Comparison of ENCODE assay signal across 8 mouse cellular contexts in the genomic region with DNA sequence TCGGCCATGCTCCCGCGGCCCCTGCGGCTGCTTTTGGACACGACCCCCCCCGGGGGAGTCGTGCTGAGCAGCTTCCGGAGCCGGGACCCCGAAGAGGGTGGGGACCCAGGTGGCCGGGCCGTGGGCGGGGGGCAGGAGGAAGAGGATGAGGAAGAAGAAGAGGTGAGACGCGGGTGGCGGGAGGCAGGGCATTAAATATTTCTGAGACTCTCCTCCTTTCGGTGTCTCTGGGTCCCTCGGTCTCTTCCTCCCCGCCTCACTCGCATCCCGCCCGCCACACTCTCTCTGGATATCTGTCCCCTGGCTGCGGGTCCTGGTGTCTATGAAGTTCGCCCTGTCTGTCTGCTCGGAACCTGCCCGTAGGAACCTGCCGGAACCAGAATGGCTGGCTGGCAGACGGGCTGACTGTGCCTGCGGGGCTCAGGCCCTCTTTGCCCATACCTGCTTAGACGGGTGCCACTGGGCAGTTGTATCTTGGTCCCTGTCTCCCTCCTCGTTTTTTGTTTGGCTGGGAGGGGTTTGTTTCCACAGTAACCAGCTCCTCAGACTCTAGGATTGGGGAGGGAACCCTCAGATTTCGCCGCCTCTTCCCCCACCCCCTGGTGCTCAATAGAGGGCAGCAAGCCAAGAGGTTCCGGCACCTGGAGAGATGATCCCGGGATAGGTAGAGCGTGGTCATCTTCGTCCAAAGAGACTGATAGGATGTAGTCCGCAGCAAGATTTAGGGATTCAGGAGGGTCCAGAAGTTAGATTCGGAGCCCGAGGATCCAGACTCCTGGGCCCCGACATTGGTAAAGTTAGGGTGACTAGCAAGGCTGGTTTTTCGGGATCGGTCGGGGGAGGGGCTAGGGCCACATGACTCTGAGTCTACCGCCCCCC. TPM values are rescaled to one million over a fixed set of nuclear protein-coding genes. Genes with fewer than 3 reads are reported as not detected.
DNase-seq lines count a peak whose midpoint lies in the region; ATAC-seq and TF ChIP-seq lines count a peak whose summit lies in the region.

No protein-coding gene starts in this region.

- H3K9ac ChIP-seq in forebrain, embryonic 16.5 days (replicated peaks; ENCODE audit: low read depth, low read length) = peak overlapping the region; percentile 84
- peak overlapping the region; percentile 86 for H3K9ac ChIP-seq in hindbrain, postnatal 0 days (replicated peaks; ENCODE audit: low read length)
- peak overlapping the region; percentile 87 for H3K9ac ChIP-seq in stomach, embryonic 14.5 days (replicated peaks; ENCODE audit: low read depth, low read length)

- 0 out of 2 replicates have a peak, but pooled peaks cover 8% of the 10 kb centered on the region for H3K36me3 ChIP-seq in forebrain, embryonic 16.5 days (ENCODE audit: control insufficient read depth, insufficient read depth)
- H3K36me3 ChIP-seq in hindbrain, postnatal 0 days (ENCODE audit: insufficient read depth, low read length) = peaks cover 16% of the 10 kb centered on the region
- peaks cover 53% of the 10 kb centered on the region for H3K36me3 ChIP-seq in limb, embryonic 10.5 days
- H3K36me3 ChIP-seq in midbrain, embryonic 10.5 days = peaks cover 51% of the 10 kb centered on the region
- peaks cover 7% of the 10 kb centered on the region for H3K36me3 ChIP-seq in stomach, embryonic 14.5 days (ENCODE audit: control insufficient read depth, insufficient read depth, low read length)

- H3K27me3 ChIP-seq in forebrain, embryonic 16.5 days (replicated peaks; ENCODE audit: control insufficient read depth, insufficient read depth, low read length) = no peaks in the 10 kb centered on the region
- no peaks in the 10 kb centered on the region for H3K27me3 ChIP-seq in hindbrain, postnatal 0 days (ENCODE audit: insufficient read depth, low read length)
- H3K27me3 ChIP-seq in limb, embryonic 10.5 days (ENCODE audit: low read depth, poor library complexity, severe bottlenecking) = peaks cover 5% of the 10 kb centered on the region; the same call in 1 of the 2 replicates
- H3K27me3 ChIP-seq in midbrain, embryonic 10.5 days (ENCODE audit: low read depth, poor library complexity, severe bottlenecking) = no peaks in the 10 kb centered on the region
- no peaks in the 10 kb centered on the region for H3K27me3 ChIP-seq in stomach, embryonic 14.5 days (ENCODE audit: control insufficient read depth, insufficient read depth, low read length)

- no peak for ATAC-seq in forebrain, embryonic 16.5 days
- ATAC-seq in hindbrain, postnatal 0 days = no peak
- 0 out of 2 replicates have a peak, but pooled peaks have one; percentile 14 for ATAC-seq in stomach, embryonic 14.5 days (ENCODE audit: insufficient number of reproducible peaks, insufficient read depth, low FRiP score, low read depth)

- WGBS in forebrain, embryonic 16.5 days = under 1% methylated on average over 41 of the region's 45 CpGs
- under 1% methylated on average over 44 of the region's 45 CpGs for WGBS in hindbrain, postnatal 0 days
- under 1% methylated on average over 45 of the region's 45 CpGs for WGBS in limb, embryonic 10.5 days
- WGBS in midbrain, embryonic 10.5 days = under 1% methylated on average over 45 of the region's 45 CpGs
- 1% methylated on average over 44 of the region's 45 CpGs for WGBS in stomach, embryonic 14.5 days

- H3K4me1 ChIP-seq in brown adipose tissue, adult 24 weeks (ENCODE audit: control insufficient read depth, insufficient read depth, insufficient read length, low read length) = peaks cover 3% of the 10 kb centered on the region; the same call in 1 of the 2 replicates
- peaks cover 18% of the 10 kb centered on the region for H3K4me1 ChIP-seq in forebrain, embryonic 16.5 days (replicated peaks; ENCODE audit: control insufficient read depth, insufficient read depth, low read length)
- no peaks in the 10 kb centered on the region for H3K4me1 ChIP-seq in hindbrain, postnatal 0 days (ENCODE audit: insufficient read depth, low read length)
- H3K4me1 ChIP-seq in limb, embryonic 10.5 days = peaks cover 34% of the 10 kb centered on the region
- H3K4me1 ChIP-seq in midbrain, embryonic 10.5 days = peaks cover 41% of the 10 kb centered on the region
- peaks cover 12% of the 10 kb centered on the region for H3K4me1 ChIP-seq in stomach, embryonic 14.5 days (ENCODE audit: control insufficient read depth, insufficient read depth, low read length)

- peak overlapping the region; percentile 90 for H3K4me3 ChIP-seq in brown adipose tissue, adult 24 weeks (ENCODE audit: insufficient read depth, low read depth, low read length)
- peak overlapping the region; percentile 76 for H3K4me3 ChIP-seq in forebrain, embryonic 16.5 days (replicated peaks; ENCODE audit: low read length)
- peak overlapping the region; percentile 89 for H3K4me3 ChIP-seq in hindbrain, postnatal 0 days (ENCODE audit: low read length)
- H3K4me3 ChIP-seq in limb, embryonic 10.5 days = peak overlapping the region; percentile 77
- peak overlapping the region; percentile 97 for H3K4me3 ChIP-seq in midbrain, embryonic 10.5 days
- peak overlapping the region; percentile 94 for H3K4me3 ChIP-seq in stomach, embryonic 14.5 days (ENCODE audit: low read depth, low read length)

- peak overlapping the region; percentile 89 for H3K27ac ChIP-seq in brown adipose tissue, adult 24 weeks (replicated peaks; ENCODE audit: low read depth, low read length)
- peak overlapping the region; percentile 92 for H3K27ac ChIP-seq in forebrain, embryonic 16.5 days (ENCODE audit: low read length)
- H3K27ac ChIP-seq in hindbrain, postnatal 0 days = peak overlapping the region; percentile 90
- H3K27ac ChIP-seq in limb, embryonic 10.5 days = peak overlapping the region; percentile 91
- H3K27ac ChIP-seq in midbrain, embryonic 10.5 days (replicated peaks) = peak overlapping the region; percentile 93
- peak overlapping the region; percentile 95 for H3K27ac ChIP-seq in stomach, embryonic 14.5 days (ENCODE audit: low read length)

- TF ChIP-seq CTCF in hindbrain, postnatal 0 days (IDR thresholded peaks at IDR 0.05; ENCODE audit: low read depth) = peak; percentile 22; the same call in 1 of the 2 replicates

- H3K4me2 ChIP-seq in forebrain, embryonic 16.5 days (ENCODE audit: low read length) = peak overlapping the region; percentile 98
- peak overlapping the region; percentile 100 for H3K4me2 ChIP-seq in hindbrain, postnatal 0 days (ENCODE audit: low read depth, low read length)
- H3K4me2 ChIP-seq in stomach, embryonic 14.5 days (replicated peaks; ENCODE audit: low read depth, low read length) = peak overlapping the region; percentile 98

- DNase-seq in gastrocnemius, adult 18-20 months (ENCODE audit: low spot score) = peak; percentile 53
- DNase-seq in gastrocnemius, postnatal 10 days = no peak
- peak; percentile 41 for DNase-seq in hindbrain, postnatal 0 days (ENCODE audit: low spot score)
- DNase-seq in limb, embryonic 10.5 days (ENCODE audit: low spot score) = peak; percentile 58
- peak; percentile 44 for DNase-seq in midbrain, embryonic 10.5 days (ENCODE audit: low spot score)

- H3K9me3 ChIP-seq in forebrain, embryonic 16.5 days (ENCODE audit: control insufficient read depth, low read length) = no peaks in the 10 kb centered on the region
- no peaks in the 10 kb centered on the region for H3K9me3 ChIP-seq in hindbrain, postnatal 0 days (ENCODE audit: low read length)
- no peaks in the 10 kb centered on the region for H3K9me3 ChIP-seq in limb, embryonic 10.5 days (replicated peaks)
- H3K9me3 ChIP-seq in midbrain, embryonic 10.5 days (replicated peaks) = no peaks in the 10 kb centered on the region
- H3K9me3 ChIP-seq in stomach, embryonic 14.5 days (ENCODE audit: control insufficient read depth, low read depth, low read length) = no peaks in the 10 kb centered on the region

RNA-seq across cellular contexts. Expression of a gene that starts 1.2 kb away (rescaled TPM):
- total RNA-seq in gastrocnemius, adult 18-20 months (2021) = 10 to 100 TPM; 26.4 to 31.9 TPM
- total RNA-seq in gastrocnemius, postnatal 10 days (2021) = 10 to 100 TPM; 29.3 to 40.2 TPM
- polyA plus RNA-seq in brown adipose tissue, adult 24 weeks (2012; ENCODE audit: insufficient read depth, insufficient read length, missing spikeins) = 16.4 and 20.2 TPM in 2 replicates
- polyA plus RNA-seq in forebrain, embryonic 16.5 days (2015; fragmentation: Nextera tagmentation; extraction: Ambion mirVana) = 40.8 and 52.3 TPM in 2 replicates
- 91.4 and 116 TPM in 2 replicates for total RNA-seq in hindbrain, postnatal 0 days (2014; rRNA removed)
- 36.1 and 36.8 TPM in 2 replicates for polyA plus RNA-seq in hindbrain, postnatal 0 days (2015; fragmentation: Nextera tagmentation; extraction: Ambion mirVana)
- polyA plus RNA-seq in limb, embryonic 10.5 days (2016; fragmentation: Nextera tagmentation; extraction: Ambion mirVana) = 43.2 and 43.9 TPM in 2 replicates
- 43.1 and 46.9 TPM in 2 replicates for polyA plus RNA-seq in midbrain, embryonic 10.5 days (2016; fragmentation: Nextera tagmentation; extraction: Ambion mirVana)
- 38.4 and 39.8 TPM in 2 replicates for polyA plus RNA-seq in stomach, embryonic 14.5 days (2014; fragmentation: Nextera tagmentation; extraction: Ambion mirVana)

RNA-seq across cellular contexts. Expression of a gene that starts 9.6 kb away (rescaled TPM):
- 10 to 100 TPM; 64.8 to 68.8 TPM for total RNA-seq in gastrocnemius, adult 18-20 months (2021)
- total RNA-seq in gastrocnemius, postnatal 10 days (2021) = 10 to 100 TPM; 65.3 to 67.0 TPM
- polyA plus RNA-seq in brown adipose tissue, adult 24 weeks (2012; ENCODE audit: insufficient read depth, insufficient read length, missing spikeins) = 83.2 and 131 TPM in 2 replicates
- polyA plus RNA-seq in forebrain, embryonic 16.5 days (2015; fragmentation: Nextera tagmentation; extraction: Ambion mirVana) = 182 and 196 TPM in 2 replicates
- 25.2 and 43.1 TPM in 2 replicates for total RNA-seq in hindbrain, postnatal 0 days (2014; rRNA removed)
- polyA plus RNA-seq in hindbrain, postnatal 0 days (2015; fragmentation: Nextera tagmentation; extraction: Ambion mirVana) = 168 and 195 TPM in 2 replicates
- polyA plus RNA-seq in limb, embryonic 10.5 days (2016; fragmentation: Nextera tagmentation; extraction: Ambion mirVana) = 212 and 258 TPM in 2 replicates
- polyA plus RNA-seq in midbrain, embryonic 10.5 days (2016; fragmentation: Nextera tagmentation; extraction: Ambion mirVana) = 214 and 240 TPM in 2 replicates
- 141 and 152 TPM in 2 replicates for polyA plus RNA-seq in stomach, embryonic 14.5 days (2014; fragmentation: Nextera tagmentation; extraction: Ambion mirVana)

RNA-seq across cellular contexts. Expression of a gene that starts 9.9 kb away (rescaled TPM):
- total RNA-seq in gastrocnemius, adult 18-20 months (2021) = 1 to 10 TPM; 8.7 to 8.8 TPM
- 10 to 100 TPM; 15.7 TPM for total RNA-seq in gastrocnemius, postnatal 10 days (2021)
- polyA plus RNA-seq in brown adipose tissue, adult 24 weeks (2012; ENCODE audit: insufficient read depth, insufficient read length, missing spikeins) = 6.6 and 10.1 TPM in 2 replicates
- 26.1 and 29.4 TPM in 2 replicates for polyA plus RNA-seq in forebrain, embryonic 16.5 days (2015; fragmentation: Nextera tagmentation; extraction: Ambion mirVana)
- total RNA-seq in hindbrain, postnatal 0 days (2014; rRNA removed) = 16.6 and 16.8 TPM in 2 replicates
- polyA plus RNA-seq in hindbrain, postnatal 0 days (2015; fragmentation: Nextera tagmentation; extraction: Ambion mirVana) = 16.7 and 17.9 TPM in 2 replicates
- polyA plus RNA-seq in limb, embryonic 10.5 days (2016; fragmentation: Nextera tagmentation; extraction: Ambion mirVana) = 61.7 and 78.2 TPM in 2 replicates
- polyA plus RNA-seq in midbrain, embryonic 10.5 days (2016; fragmentation: Nextera tagmentation; extraction: Ambion mirVana) = 47.8 and 52.5 TPM in 2 replicates
- polyA plus RNA-seq in stomach, embryonic 14.5 days (2014; fragmentation: Nextera tagmentation; extraction: Ambion mirVana) = 19.0 and 23.0 TPM in 2 replicates

RNA-seq across cellular contexts. Expression of a gene that starts 14.8 kb away (rescaled TPM):
- total RNA-seq in gastrocnemius, adult 18-20 months (2021) = 10 to 100 TPM; 14.2 to 16.4 TPM
- total RNA-seq in gastrocnemius, postnatal 10 days (2021) = 10 to 100 TPM; 18.9 to 21.9 TPM
- polyA plus RNA-seq in brown adipose tissue, adult 24 weeks (2012; ENCODE audit: insufficient read depth, insufficient read length, missing spikeins) = 9.5 and 11.1 TPM in 2 replicates
- polyA plus RNA-seq in forebrain, embryonic 16.5 days (2015; fragmentation: Nextera tagmentation; extraction: Ambion mirVana) = 17.1 and 17.2 TPM in 2 replicates
- 58.5 TPM in 2 replicates for total RNA-seq in hindbrain, postnatal 0 days (2014; rRNA removed)
- polyA plus RNA-seq in hindbrain, postnatal 0 days (2015; fragmentation: Nextera tagmentation; extraction: Ambion mirVana) = 20.8 and 23.0 TPM in 2 replicates
- 20.2 and 23.2 TPM in 2 replicates for polyA plus RNA-seq in limb, embryonic 10.5 days (2016; fragmentation: Nextera tagmentation; extraction: Ambion mirVana)
- polyA plus RNA-seq in midbrain, embryonic 10.5 days (2016; fragmentation: Nextera tagmentation; extraction: Ambion mirVana) = 23.5 and 24.1 TPM in 2 replicates
- polyA plus RNA-seq in stomach, embryonic 14.5 days (2014; fragmentation: Nextera tagmentation; extraction: Ambion mirVana) = 9.4 and 10.4 TPM in 2 replicates

RNA-seq across cellular contexts. Expression of a gene that starts 14.8 kb away (rescaled TPM):
- 10 to 100 TPM; 30.2 to 31.7 TPM for total RNA-seq in gastrocnemius, adult 18-20 months (2021)
- 10 to 100 TPM; 40.7 to 41.3 TPM for total RNA-seq in gastrocnemius, postnatal 10 days (2021)
- 75.7 and 99.3 TPM in 2 replicates for polyA plus RNA-seq in brown adipose tissue, adult 24 weeks (2012; ENCODE audit: insufficient read depth, insufficient read length, missing spikeins)
- 13.7 and 15.4 TPM in 2 replicates for polyA plus RNA-seq in forebrain, embryonic 16.5 days (2015; fragmentation: Nextera tagmentation; extraction: Ambion mirVana)
- total RNA-seq in hindbrain, postnatal 0 days (2014; rRNA removed) = 41.5 and 61.8 TPM in 2 replicates
- 39.1 and 40.2 TPM in 2 replicates for polyA plus RNA-seq in hindbrain, postnatal 0 days (2015; fragmentation: Nextera tagmentation; extraction: Ambion mirVana)
- 9.2 and 16.0 TPM in 2 replicates for polyA plus RNA-seq in limb, embryonic 10.5 days (2016; fragmentation: Nextera tagmentation; extraction: Ambion mirVana)
- 14.9 and 17.3 TPM in 2 replicates for polyA plus RNA-seq in midbrain, embryonic 10.5 days (2016; fragmentation: Nextera tagmentation; extraction: Ambion mirVana)
- 45.3 and 47.9 TPM in 2 replicates for polyA plus RNA-seq in stomach, embryonic 14.5 days (2014; fragmentation: Nextera tagmentation; extraction: Ambion mirVana)
